Mouse (Mus musculus) CD4-positive, CD25-positive, alpha-beta regulatory T cell, adult 2 months (primary cell): Measurements from ENCODE around the gene Gtf2b.

ENCODE experiments used
- DNase-seq: peaks from one replicate; pipeline ENCODE4 v3.0.0-alpha.2; 2012; ENCODE audit warnings: low read depth, low spot score

The Gtf2b gene

GRCm38 (mm10) chr3:142764995-142765777 is at the start of gene Gtf2b:
TSS of gene Gtf2b (plus strand) at chr3:142765045.
- peak; percentile 97 for DNase-seq

- no peak for DNase-seq
Measured at GRCm38 (mm10) chr3:142725481-142725880, 39.4 kb upstream of the Gtf2b start.

- DNase-seq, result no peak
Measured at GRCm38 (mm10) chr3:142725969-142726672, 38.7 kb upstream of the Gtf2b start.

GRCm38 (mm10) chr3:142734291-142734690 is 30.6 kb upstream of the Gtf2b start:
- DNase-seq, result no peak

GRCm38 (mm10) chr3:142740896-142741295 is 23.9 kb upstream of the Gtf2b start:
- no peak for DNase-seq

- peak; percentile 89 for DNase-seq
Measured at GRCm38 (mm10) chr3:142743973-142744898, 20.6 kb upstream of the Gtf2b start.

- DNase-seq, result no peak
Measured at GRCm38 (mm10) chr3:142745076-142745475, 19.8 kb upstream of the Gtf2b start.

GRCm38 (mm10) chr3:142747673-142748072 is 17.2 kb upstream of the Gtf2b start:
- no peak for DNase-seq

GRCm38 (mm10) chr3:142749131-142749530 is 15.7 kb upstream of the Gtf2b start:
- no peak for DNase-seq

GRCm38 (mm10) chr3:142755132-142755867 is 9.5 kb upstream of the Gtf2b start:
- DNase-seq, result no peak

GRCm38 (mm10) chr3:142757841-142758240 is 7.0 kb upstream of the Gtf2b start:
- DNase-seq, result no peak

- DNase-seq, result no peak
Measured at GRCm38 (mm10) chr3:142758593-142758992, 6.3 kb upstream of the Gtf2b start.

GRCm38 (mm10) chr3:142760356-142760755 is 4.5 kb upstream of the Gtf2b start:
- DNase-seq, result no peak

- no peak for DNase-seq
Measured at GRCm38 (mm10) chr3:142765778-142766165, 927 bp downstream of the Gtf2b start.

GRCm38 (mm10) chr3:142768498-142768897 is 3.7 kb downstream of the Gtf2b start:
- DNase-seq, result no peak

- DNase-seq, result peak; percentile 6
Measured at GRCm38 (mm10) chr3:142770518-142770917, 5.7 kb downstream of the Gtf2b start.

- DNase-seq, result no peak
Measured at GRCm38 (mm10) chr3:142773538-142774191, 8.8 kb downstream of the Gtf2b start.

GRCm38 (mm10) chr3:142777227-142777626 is 12.4 kb downstream of the Gtf2b start:
- no peak for DNase-seq

GRCm38 (mm10) chr3:142786423-142787072 is 21.7 kb downstream of the Gtf2b start:
- no peak for DNase-seq

- DNase-seq, result no peak
Measured at GRCm38 (mm10) chr3:142795587-142795986, 30.7 kb downstream of the Gtf2b start.
